Mouse (Mus musculus): ENCODE measurements around the gene Mea1. TPM values are rescaled to one million over a fixed set of nuclear protein-coding genes. Genes with fewer than 3 reads are reported as not detected.

Mea1 gene
- polyA plus RNA-seq, 1 experiment from 2014 or later = 65.2 TPM

GRCm38 (mm10) chr17:46648436-46648835, 30.2 kb upstream of the Mea1 start:
- DNase-seq (no peak), ATAC-seq (ENCODE audit: low read depth) (no peak)
- no peak overlapping the region for H3K27ac ChIP-seq
- no peak overlapping the region for H3K4me3 ChIP-seq (replicated peaks)
- no peaks in the 10 kb centered on the region for H3K27me3 ChIP-seq
- H3K9me3 ChIP-seq (replicated peaks) = no peaks in the 10 kb centered on the region
- peaks cover 28% of the 10 kb centered on the region for H3K36me3 ChIP-seq
- WGBS (ENCODE audit: insufficient replicate concordance) = 87% methylated on average over 9 of the region's 9 CpGs
- H3K4me1 ChIP-seq (replicated peaks) = peaks cover 65% of the 10 kb centered on the region
- H3K9ac ChIP-seq = no peak overlapping the region
- no peak overlapping the region for H3K4me2 ChIP-seq

- H3K9ac ChIP-seq = peak overlapping the region; percentile 83
- 22% methylated on average over 15 of the region's 15 CpGs for WGBS (ENCODE audit: insufficient replicate concordance)
- ATAC-seq (ENCODE audit: low read depth) = no peak
Measured at GRCm38 (mm10) chr17:46649811-46650210, 28.8 kb upstream of the Mea1 start.

GRCm38 (mm10) chr17:46650232-46651031, 28.2 kb upstream of the Mea1 start, which contains the start of gene Cul7:
Cul7 (plus strand) TSS chr17:46650337.
- Histone ChIP-seq H3K36me3 (peaks cover 46% of the 10 kb centered on the region), H3K4me2 (peak within 1 kb of the TSS; percentile 98), H3K4me1 (replicated peaks) (peaks cover 50% of the 10 kb centered on the region), H3K4me3 (replicated peaks) (peak within 1 kb of the TSS; percentile 73), H3K27ac (peak within 1 kb of the TSS; percentile 83), H3K27me3 (no peaks in the 10 kb centered on the region), H3K9ac (peak within 1 kb of the TSS; percentile 83), H3K9me3 (replicated peaks) (no peaks in the 10 kb centered on the region)
- ATAC-seq (ENCODE audit: low read depth) (peak; percentile 86), DNase-seq (peak; percentile 90)
- under 1% methylated on average over 57 of the region's 58 CpGs for WGBS (ENCODE audit: insufficient replicate concordance)

More at GRCm38 (mm10) chr17:46649811-46650210, 28.8 kb upstream of the Mea1 start:
- Histone ChIP-seq H3K27me3 (no peaks in the 10 kb centered on the region), H3K4me2 (peak overlapping the region; percentile 98), H3K4me3 (replicated peaks) (peak overlapping the region; percentile 73), H3K36me3 (peaks cover 42% of the 10 kb centered on the region), H3K9me3 (replicated peaks) (no peaks in the 10 kb centered on the region), H3K4me1 (replicated peaks) (peaks cover 56% of the 10 kb centered on the region), H3K27ac (peak overlapping the region; percentile 83)
- DNase-seq = no peak

DNA sequence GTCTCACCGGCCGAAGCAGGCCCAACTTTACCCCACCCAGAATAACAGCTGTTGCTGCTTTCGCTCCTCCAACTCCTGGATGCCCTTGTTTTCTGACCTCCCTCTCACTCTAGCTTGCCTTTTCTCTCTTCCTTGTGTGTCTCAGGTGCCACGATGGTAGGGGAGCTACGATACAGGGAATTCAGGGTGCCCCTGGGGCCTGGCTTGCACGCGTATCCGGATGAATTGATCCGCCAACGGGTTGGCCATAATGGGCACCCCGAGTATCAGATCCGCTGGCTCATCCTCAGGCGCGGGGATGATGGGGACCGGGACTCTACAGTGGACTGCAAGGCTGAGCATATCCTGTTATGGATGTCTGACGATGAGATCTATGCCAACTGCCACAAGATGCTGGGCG, 27.3 kb upstream of the Mea1 start:
- peak overlapping the region; percentile 98 for H3K4me2 ChIP-seq
- no peak for DNase-seq
- H3K4me3 ChIP-seq (replicated peaks) = peak overlapping the region; percentile 73
- H3K27ac ChIP-seq = peak overlapping the region; percentile 83; the same call in 1 of the 2 replicates
- peaks cover 56% of the 10 kb centered on the region for H3K4me1 ChIP-seq (replicated peaks)
- no peak for ATAC-seq (ENCODE audit: low read depth)
- no peaks in the 10 kb centered on the region for H3K27me3 ChIP-seq
- 70% methylated on average over 17 of the region's 17 CpGs for WGBS (ENCODE audit: insufficient replicate concordance)
- H3K9me3 ChIP-seq (replicated peaks) = no peaks in the 10 kb centered on the region
- H3K9ac ChIP-seq = peak overlapping the region; percentile 83
- H3K36me3 ChIP-seq = peaks cover 50% of the 10 kb centered on the region

- Histone ChIP-seq H3K9ac (peak overlapping the region; percentile 83), H3K4me1 (replicated peaks) (peaks cover 56% of the 10 kb centered on the region), H3K9me3 (replicated peaks) (no peaks in the 10 kb centered on the region), H3K4me2 (peak overlapping the region; percentile 98), H3K27ac (no peak overlapping the region), H3K4me3 (replicated peaks) (peak overlapping the region; percentile 73), H3K36me3 (peaks cover 54% of the 10 kb centered on the region), H3K27me3 (no peaks in the 10 kb centered on the region)
- DNase-seq (no peak), ATAC-seq (ENCODE audit: low read depth) (no peak)
- 74% methylated on average over 20 of the region's 20 CpGs for WGBS (ENCODE audit: insufficient replicate concordance)
Measured at GRCm38 (mm10) chr17:46651755-46652547, 26.6 kb upstream of the Mea1 start.

DNA sequence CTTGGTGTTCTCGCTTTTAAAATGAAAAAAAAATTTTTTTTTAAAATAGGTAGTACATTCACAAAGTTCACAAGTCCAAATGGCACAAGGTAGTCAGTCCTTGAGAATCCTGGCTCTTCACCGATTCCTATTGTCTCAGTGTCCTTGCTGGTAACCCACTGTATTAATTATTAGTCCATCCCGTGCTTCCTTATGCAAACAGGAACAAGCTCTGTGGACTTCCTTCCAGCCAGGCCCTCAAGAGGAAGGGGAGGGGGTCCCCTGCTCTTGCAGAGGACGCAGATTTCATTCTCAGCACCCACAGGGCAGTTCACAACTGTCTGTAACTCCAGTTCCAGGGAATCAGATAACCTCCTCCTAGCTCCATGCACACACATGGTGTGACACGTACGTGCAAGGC, 22.5 kb upstream of the Mea1 start:
- Histone ChIP-seq H3K4me3 (replicated peaks) (no peak overlapping the region), H3K9ac (no peak overlapping the region), H3K4me2 (no peak overlapping the region), H3K27me3 (no peaks in the 10 kb centered on the region), H3K4me1 (replicated peaks) (peaks cover 34% of the 10 kb centered on the region), H3K9me3 (replicated peaks) (no peaks in the 10 kb centered on the region), H3K27ac (no peak overlapping the region), H3K36me3 (peaks cover 76% of the 10 kb centered on the region)
- 68% methylated on average over 6 of the region's 6 CpGs for WGBS (ENCODE audit: insufficient replicate concordance)
- ATAC-seq (ENCODE audit: low read depth) (no peak), DNase-seq (no peak)

GRCm38 (mm10) chr17:46661351-46661750, 17.2 kb upstream of the Mea1 start:
- no peak overlapping the region for H3K9ac ChIP-seq
- no peak overlapping the region for H3K4me3 ChIP-seq (replicated peaks)
- no peak overlapping the region for H3K4me2 ChIP-seq
- 86% methylated on average over 9 of the region's 9 CpGs for WGBS (ENCODE audit: insufficient replicate concordance)
- H3K27me3 ChIP-seq = no peaks in the 10 kb centered on the region
- ATAC-seq (ENCODE audit: low read depth) (no peak), DNase-seq (no peak)
- H3K36me3 ChIP-seq = peaks cover 91% of the 10 kb centered on the region
- peaks cover 7% of the 10 kb centered on the region; the same call in 1 of the 2 replicates for H3K4me1 ChIP-seq (replicated peaks)
- no peak overlapping the region for H3K27ac ChIP-seq
- H3K9me3 ChIP-seq (replicated peaks) = no peaks in the 10 kb centered on the region

GRCm38 (mm10) chr17:46661981-46662380, 16.6 kb upstream of the Mea1 start:
- no peak overlapping the region for H3K27ac ChIP-seq
- H3K27me3 ChIP-seq = no peaks in the 10 kb centered on the region
- H3K36me3 ChIP-seq = peaks cover 93% of the 10 kb centered on the region
- peaks cover 2% of the 10 kb centered on the region; the same call in 1 of the 2 replicates for H3K4me1 ChIP-seq (replicated peaks)
- no peak overlapping the region for H3K4me3 ChIP-seq (replicated peaks)
- DNase-seq (no peak), ATAC-seq (ENCODE audit: low read depth) (no peak)
- no peak overlapping the region for H3K9ac ChIP-seq
- no peaks in the 10 kb centered on the region for H3K9me3 ChIP-seq (replicated peaks)
- 91% methylated on average over 12 of the region's 12 CpGs for WGBS (ENCODE audit: insufficient replicate concordance)
- H3K4me2 ChIP-seq = no peak overlapping the region

- no peak for DNase-seq
- 76% methylated on average over 5 of the region's 5 CpGs for WGBS (ENCODE audit: insufficient replicate concordance)
- Histone ChIP-seq H3K4me3 (replicated peaks) (no peak overlapping the region), H3K27ac (no peak overlapping the region), H3K9me3 (replicated peaks) (no peaks in the 10 kb centered on the region), H3K27me3 (no peaks in the 10 kb centered on the region), H3K36me3 (peaks cover 91% of the 10 kb centered on the region), H3K9ac (no peak overlapping the region), H3K4me1 (replicated peaks) (no peaks in the 10 kb centered on the region), H3K4me2 (no peak overlapping the region)
- ATAC-seq (ENCODE audit: low read depth) = no peak
Measured at GRCm38 (mm10) chr17:46662730-46663129, 15.9 kb upstream of the Mea1 start.

GRCm38 (mm10) chr17:46667712-46668111, 10.9 kb upstream of the Mea1 start:
- Histone ChIP-seq H3K27ac (no peak overlapping the region), H3K27me3 (no peaks in the 10 kb centered on the region), H3K9me3 (replicated peaks) (no peaks in the 10 kb centered on the region), H3K4me3 (replicated peaks) (no peak overlapping the region), H3K36me3 (peaks cover 71% of the 10 kb centered on the region), H3K4me2 (no peak overlapping the region), H3K4me1 (replicated peaks) (peaks cover 7% of the 10 kb centered on the region), H3K9ac (no peak overlapping the region)
- DNase-seq (no peak), ATAC-seq (ENCODE audit: low read depth) (no peak)
- 87% methylated on average over 16 of the region's 16 CpGs for WGBS (ENCODE audit: insufficient replicate concordance)

- Histone ChIP-seq H3K27me3 (no peaks in the 10 kb centered on the region), H3K9ac (no peak overlapping the region), H3K4me3 (replicated peaks) (no peak overlapping the region), H3K9me3 (replicated peaks) (no peaks in the 10 kb centered on the region), H3K36me3 (peaks cover 55% of the 10 kb centered on the region), H3K27ac (no peak overlapping the region; the same call in 1 of the 2 replicates), H3K4me1 (replicated peaks) (peaks cover 25% of the 10 kb centered on the region), H3K4me2 (no peak overlapping the region)
- 93% methylated on average over 10 of the region's 10 CpGs for WGBS (ENCODE audit: insufficient replicate concordance)
- DNase-seq = no peak
- ATAC-seq (ENCODE audit: low read depth) = no peak
Measured at GRCm38 (mm10) chr17:46669911-46670310, 8.7 kb upstream of the Mea1 start.
